Mouse (Mus musculus) megakaryocyte, embryonic 14.5 days (primary cell): Measurements from ENCODE around the gene Vash2.

Experiments
- FLI1 ChIP-seq: IDR thresholded peaks from 2 replicates; pipeline ENCODE4 v1.6.1; 2012; ENCODE audit warnings: low read length, inconsistent platforms, mixed read lengths
- GATA1 ChIP-seq: IDR thresholded peaks from 3 replicates; pipeline ENCODE4 v1.6.1; 2012; ENCODE audit warnings: mixed read lengths, low read length, inconsistent platforms, borderline replicate concordance

DNA sequence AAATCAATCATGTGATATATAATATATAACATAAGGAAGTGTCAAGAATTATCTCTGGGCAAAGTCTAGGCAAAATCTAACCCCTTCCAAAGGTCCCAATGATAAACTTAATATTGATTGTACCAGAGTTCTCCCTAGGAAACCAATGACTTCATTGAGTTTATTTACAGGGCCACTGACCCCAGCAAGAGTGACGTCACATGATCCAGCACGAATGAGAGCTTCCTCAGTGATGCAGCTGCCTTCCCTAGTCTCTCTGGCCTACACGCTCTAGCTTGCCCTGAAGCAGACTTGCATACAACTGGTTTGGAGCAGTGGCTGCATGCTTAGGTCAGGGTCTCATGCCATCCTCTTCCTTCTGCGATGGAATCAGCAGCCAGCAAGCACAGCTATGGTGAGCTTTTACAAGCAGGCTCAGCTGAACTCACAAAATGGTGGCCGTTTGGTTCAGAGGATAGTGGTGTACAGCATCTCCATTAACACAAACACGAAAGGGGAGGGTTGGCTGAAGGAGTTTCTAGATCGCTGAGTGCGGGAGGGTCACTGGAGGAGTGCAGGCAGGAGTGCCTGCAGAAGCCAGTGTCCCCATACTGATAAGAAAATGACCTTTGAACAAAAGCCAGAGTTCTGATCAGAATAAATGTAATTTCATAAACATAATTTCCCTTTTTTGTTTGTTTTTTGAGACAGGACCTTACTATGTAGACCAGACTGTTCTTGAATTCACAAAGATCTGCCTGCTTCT is 59.2 kb downstream of the Vash2 start:
- TF ChIP-seq GATA1 (no peak), FLI1 (no peak)
